Mouse (Mus musculus) MEL (cell line): Measurements from ENCODE around the gene Gm35315.

Source experiments
- E2F4 ChIP-seq: IDR thresholded peaks from 2 replicates; pipeline ENCODE4 v1.6.1; 2011; ENCODE audit warnings: low read depth, low read length, improper control_type of control experiment, borderline replicate concordance
- KAT2A ChIP-seq: conservative IDR thresholded peaks from 2 replicates; pipeline ENCODE4 v1.6.1; 2012; ENCODE audit warnings: low read depth, low read length, improper control_type of control experiment, inconsistent platforms
- MXI1 ChIP-seq: IDR thresholded peaks from 2 replicates; pipeline ENCODE4 v1.6.1; 2011; ENCODE audit warnings: mild to moderate bottlenecking, low read depth, low read length, improper control_type of control experiment
- NRF1 ChIP-seq: IDR thresholded peaks from 2 replicates; pipeline ENCODE4 v1.6.1; 2014; ENCODE audit warnings: low read depth, mild to moderate bottlenecking, inconsistent platforms, low read length, improper control_type of control experiment, moderate library complexity; ENCODE audit not compliant: poor library complexity, insufficient read depth, severe bottlenecking
- POLR2A ChIP-seq, 2 experiments: IDR thresholded peaks; 2 replicates each; pipeline ENCODE4 v1.6.1; 2011 to 2012; ENCODE audit warnings: low read length in 2 of 2, mild to moderate bottlenecking in 2 of 2, control low read depth in 1 of 2, improper control_type of control experiment in 1 of 2, low read depth in 1 of 2, moderate library complexity in 1 of 2; ENCODE audit not compliant: control insufficient read depth in 1 of 2, insufficient read depth in 1 of 2, poor library complexity in 1 of 2
- SIN3A ChIP-seq: IDR thresholded peaks from 2 replicates; pipeline ENCODE4 v1.6.1; 2012; ENCODE audit warnings: low read length, improper control_type of control experiment, inconsistent platforms
- TCF12 ChIP-seq: IDR thresholded peaks from 2 replicates; pipeline ENCODE4 v1.6.1; 2014; ENCODE audit warnings: low read depth, mild to moderate bottlenecking, inconsistent platforms, low read length, improper control_type of control experiment, moderate library complexity
- ZC3H11A ChIP-seq: IDR thresholded peaks from 2 replicates; pipeline ENCODE4 v1.6.1; 2012; ENCODE audit warnings: low read depth, mild to moderate bottlenecking, inconsistent platforms, low read length, improper control_type of control experiment

GRCm38 (mm10) chr5:110143007-110143406, 48.8 kb upstream of the Gm35315 start:
- TF ChIP-seq MXI1 (no peak), NRF1 (no peak), POLR2A (IDR thresholded peaks at IDR 0.05; ENCODE audit: control insufficient read depth in 1 of 2, insufficient read depth in 1 of 2, low read depth in 1 of 2, low read length in 2 of 2, poor library complexity in 1 of 2) (no peak), E2F4 (no peak), ZC3H11A (0 out of 2 replicates have a peak, but pooled peaks have one; percentile 31), SIN3A (no peak), KAT2A (no peak), TCF12 (no peak)
